Mouse (Mus musculus) T-helper 17 cell (primary cell): ENCODE data around the gene 1600002K03Rik.

Source experiments
- in situ Hi-C, 2 experiments: fragments of 300-600 bp; cut with MboI, MseI; formaldehyde crosslinking; loops; 1 replicate in 1 of 2; 2 replicates in 1 of 2; pipeline ENCODE4 v1.15.1; 2025; ENCODE audit warnings: high pct_unique_total_duplicates in 2 of 2

1600002K03Rik gene

DNA sequence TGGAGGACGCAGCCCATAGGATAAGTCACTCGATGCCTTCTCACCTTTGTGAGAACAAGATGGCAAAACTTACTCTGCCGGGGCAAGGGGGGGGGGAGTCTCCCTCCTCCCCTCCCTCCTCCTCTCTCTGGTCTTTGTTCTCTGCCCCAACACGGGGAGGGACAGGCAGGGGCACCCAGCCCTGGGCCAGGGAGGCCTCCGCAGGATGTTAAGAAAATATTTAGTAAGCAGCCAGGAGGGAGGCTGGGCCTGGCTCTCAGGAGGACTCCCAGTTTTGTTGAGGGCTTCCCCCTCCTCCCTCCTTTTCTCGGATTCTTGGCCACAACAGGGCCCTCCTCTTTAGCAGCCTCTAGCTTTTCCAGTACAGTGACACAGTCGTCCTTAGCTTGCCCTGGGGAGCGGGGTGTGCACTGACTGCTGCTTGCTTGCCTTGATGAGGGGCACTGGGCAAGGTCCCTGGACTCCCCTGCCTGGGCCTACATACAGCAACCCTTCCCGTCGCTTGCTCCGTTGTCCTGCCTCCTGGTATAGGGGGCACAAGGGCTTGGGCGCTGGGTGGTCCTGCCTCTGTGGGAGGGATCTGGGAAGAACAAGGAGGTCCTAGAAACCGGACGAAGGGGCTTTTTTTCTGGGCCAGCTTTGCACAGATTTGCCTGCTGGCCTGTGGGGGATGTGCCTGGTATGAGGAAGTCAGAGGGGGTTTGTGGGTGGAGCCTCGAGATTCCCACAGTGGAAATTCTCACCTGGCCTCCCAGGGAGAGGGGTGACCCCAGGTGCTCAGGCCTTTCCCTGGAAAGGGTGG, 20.5 kb upstream of the 1600002K03Rik start:
- in situ Hi-C loops: loop anchor here in 1 of 2 experiments (10.0 kb wide), 1 partner anchor 993 kb away; no protein-coding TSS in a partner anchor

DNA sequence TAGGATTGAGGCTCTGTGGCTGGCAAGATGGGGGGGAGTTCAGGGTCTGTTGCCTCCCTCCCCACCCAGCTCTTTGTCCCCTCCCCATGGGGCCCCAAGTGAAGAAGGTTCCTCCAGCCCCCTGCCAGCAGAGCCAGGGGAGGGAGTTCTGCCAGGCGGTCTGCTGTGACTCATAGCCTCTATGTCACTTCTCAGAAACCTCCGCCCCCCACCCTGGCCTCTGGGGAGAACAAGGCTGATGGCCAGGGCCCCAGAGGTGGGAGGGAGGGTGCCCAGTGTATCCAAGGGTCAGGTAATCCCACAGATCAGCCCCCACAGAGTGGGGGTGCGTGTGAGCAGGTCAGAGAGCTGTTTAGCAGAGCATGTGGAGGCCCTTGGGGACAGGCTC, 19.9 kb upstream of the 1600002K03Rik start:
- in situ Hi-C loops: loop anchor here in 1 of 2 experiments (10.0 kb wide), 1 partner anchor 992 kb away; no protein-coding TSS in a partner anchor

- in situ Hi-C loops: loop anchor here in 1 of 2 experiments (10.0 kb wide), 1 partner anchor 991 kb away; no protein-coding TSS in a partner anchor
Observed at GRCm38 (mm10) chr10:80153713-80154112, 19.0 kb upstream of the 1600002K03Rik start.

DNA sequence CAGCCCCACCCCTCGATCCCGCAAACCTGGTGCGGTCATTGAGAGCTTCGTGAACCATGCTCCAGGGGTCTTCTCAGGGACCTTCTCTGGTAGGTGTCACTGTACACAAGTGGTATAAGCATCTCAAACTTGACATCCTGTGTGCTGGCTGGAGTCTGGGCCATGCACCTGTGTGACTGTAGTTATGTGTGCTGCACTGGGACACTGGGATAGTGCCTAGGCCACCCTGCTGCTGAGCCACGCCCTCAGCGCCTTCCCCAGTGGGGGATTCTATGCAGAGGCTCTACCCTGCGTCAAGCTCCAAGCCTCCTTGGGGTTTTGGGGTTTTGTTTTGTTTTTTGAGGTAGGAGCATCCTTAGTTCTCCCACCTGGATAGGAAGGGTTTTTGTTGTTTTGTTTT, 18.4 kb upstream of the 1600002K03Rik start:
- in situ Hi-C loops: loop anchor here in 1 of 2 experiments (10.0 kb wide), 1 partner anchor 990 kb away; no protein-coding TSS in a partner anchor

DNA sequence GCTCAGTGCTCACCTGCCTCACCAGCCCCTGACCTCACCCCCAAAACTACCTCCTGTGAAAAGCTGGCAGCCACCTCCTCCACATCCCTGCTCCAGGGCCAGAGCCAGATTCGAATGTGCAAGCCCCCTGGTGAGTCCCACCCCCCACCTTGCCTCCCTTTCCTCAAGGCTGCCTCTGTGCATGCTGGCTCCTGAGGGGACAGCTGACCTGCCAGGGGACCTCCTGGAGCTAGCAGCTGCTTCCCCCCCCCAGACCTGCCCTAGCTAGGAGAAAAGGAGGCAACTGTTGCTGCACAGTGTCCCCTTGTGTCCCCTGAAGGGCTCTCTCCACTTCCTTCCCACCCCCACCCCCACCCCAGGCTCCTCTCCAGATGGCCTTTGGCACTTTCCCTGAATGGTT, 17.5 kb upstream of the 1600002K03Rik start:
- in situ Hi-C loops: loop anchor here in 1 of 2 experiments (10.0 kb wide), 1 partner anchor 990 kb away; no protein-coding TSS in a partner anchor

GRCm38 (mm10) chr10:80156002-80156751, 16.6 kb upstream of the 1600002K03Rik start:
- in situ Hi-C loops: loop anchor here in 1 of 2 experiments (10.0 kb wide), 1 partner anchor 989 kb away; no protein-coding TSS in a partner anchor

GRCm38 (mm10) chr10:80156752-80157053, 16.0 kb upstream of the 1600002K03Rik start:
- in situ Hi-C loops: loop anchor here in 1 of 2 experiments (10.0 kb wide), 1 partner anchor 988 kb away; no protein-coding TSS in a partner anchor

- in situ Hi-C loops: loop anchor here in 1 of 2 experiments (10.0 kb wide), 1 partner anchor 987 kb away; no protein-coding TSS in a partner anchor
Observed at GRCm38 (mm10) chr10:80157141-80157929, 15.4 kb upstream of the 1600002K03Rik start.

DNA sequence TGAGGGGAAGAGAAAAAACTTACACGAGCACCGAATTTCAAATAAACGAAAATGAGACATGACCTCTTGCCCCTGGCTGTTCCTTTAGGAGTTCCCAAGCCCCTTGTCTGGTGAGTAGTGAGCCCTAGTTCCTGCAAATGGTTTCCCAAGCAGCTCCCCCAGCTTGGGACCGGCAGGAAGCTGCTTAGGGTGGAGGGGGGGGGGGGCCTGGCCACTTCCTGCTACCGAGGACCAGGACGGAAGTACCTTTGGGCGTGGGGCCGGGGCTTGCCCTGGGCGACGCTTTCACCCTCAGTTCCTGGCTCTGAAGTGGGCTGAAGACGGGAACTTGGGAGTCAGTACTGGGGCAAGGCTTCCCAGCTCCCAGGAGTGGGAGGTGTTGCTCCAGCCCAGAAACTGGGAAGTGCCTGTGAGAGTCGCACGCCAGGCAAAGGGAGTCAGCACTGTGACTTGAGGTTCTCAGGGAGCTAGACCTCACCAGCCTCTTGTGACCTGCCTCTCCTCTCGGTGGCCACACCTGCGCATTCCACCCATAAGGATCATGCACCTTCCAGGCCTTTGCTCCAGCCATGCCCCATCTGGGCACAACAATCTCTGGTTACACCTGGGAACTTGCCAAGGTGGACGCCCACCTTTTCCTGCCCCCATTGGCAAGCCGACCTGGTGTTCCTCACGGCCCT, 14.3 kb upstream of the 1600002K03Rik start:
- in situ Hi-C loops: loop anchor here in 1 of 2 experiments (10.0 kb wide), 1 partner anchor 986 kb away; no protein-coding TSS in a partner anchor

DNA sequence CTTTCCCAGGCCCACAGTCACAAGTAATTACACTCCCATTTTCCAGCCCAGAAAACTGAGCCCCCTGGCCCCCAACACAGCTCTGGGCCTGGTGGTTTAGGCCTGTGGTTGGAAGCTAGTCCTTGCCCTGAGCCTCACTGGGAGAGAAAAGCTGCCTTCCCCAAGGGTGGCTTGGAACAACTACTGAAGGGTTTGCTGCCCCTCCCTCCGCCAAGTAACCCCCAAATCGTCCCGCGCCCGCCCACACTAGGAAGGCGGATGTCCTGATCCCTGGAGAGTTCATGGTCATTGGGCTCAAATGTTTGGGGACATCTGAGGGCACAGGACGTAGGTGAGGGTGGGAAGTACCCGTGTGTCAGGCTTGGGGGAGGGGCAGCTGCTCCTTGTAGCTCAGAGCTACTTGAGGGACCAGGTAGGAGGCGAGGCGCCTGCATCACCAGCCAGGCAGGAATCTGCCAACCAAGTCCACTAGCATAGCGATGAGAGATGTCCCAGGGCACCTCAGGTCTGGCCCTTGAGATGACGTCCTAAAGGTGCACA, 13.7 kb upstream of the 1600002K03Rik start:
- in situ Hi-C loops: loop anchor here in 1 of 2 experiments (10.0 kb wide), 1 partner anchor 986 kb away; no protein-coding TSS in a partner anchor

GRCm38 (mm10) chr10:80159561-80160454, 12.9 kb upstream of the 1600002K03Rik start:
- in situ Hi-C loops: loop anchor here in 1 of 2 experiments (10.0 kb wide), 1 partner anchor 985 kb away; no protein-coding TSS in a partner anchor

GRCm38 (mm10) chr10:80160455-80161371, 12.0 kb upstream of the 1600002K03Rik start:
- in situ Hi-C loops: no loop called here

DNA sequence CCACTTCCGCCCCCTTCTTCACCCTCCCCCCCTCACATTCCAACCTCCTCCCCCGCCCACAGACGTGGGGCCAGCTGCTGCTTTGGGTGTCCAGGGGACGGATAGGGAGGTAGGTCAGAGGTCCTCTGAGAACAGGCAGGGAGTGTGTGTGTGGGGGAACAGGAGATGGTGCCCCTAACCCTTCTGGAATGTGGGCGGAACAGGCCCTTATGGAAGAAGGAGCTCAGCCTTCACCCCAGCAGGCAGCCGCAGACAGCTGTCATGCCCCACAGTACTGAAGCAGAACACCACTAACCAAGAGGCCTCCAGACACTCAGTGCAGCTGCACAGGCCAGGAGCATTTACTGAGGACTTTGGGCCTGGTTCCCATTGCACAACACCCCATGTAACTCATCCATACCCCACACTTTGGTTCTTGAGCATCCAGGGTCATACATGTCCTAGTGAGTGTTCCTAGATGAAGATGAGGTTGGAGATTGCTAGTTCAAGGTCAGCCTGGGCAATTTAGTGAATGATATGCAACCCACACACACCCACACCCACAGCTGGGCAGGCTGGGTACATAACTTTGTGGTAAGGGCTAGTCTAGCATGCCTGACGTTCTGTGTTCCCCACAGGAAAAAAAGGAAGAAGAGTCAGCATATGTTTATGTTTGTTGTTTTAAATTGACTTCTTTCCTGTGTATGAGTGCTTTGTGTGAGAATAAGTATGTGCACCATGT, 11.1 kb upstream of the 1600002K03Rik start:
- in situ Hi-C loops: no loop called here

DNA sequence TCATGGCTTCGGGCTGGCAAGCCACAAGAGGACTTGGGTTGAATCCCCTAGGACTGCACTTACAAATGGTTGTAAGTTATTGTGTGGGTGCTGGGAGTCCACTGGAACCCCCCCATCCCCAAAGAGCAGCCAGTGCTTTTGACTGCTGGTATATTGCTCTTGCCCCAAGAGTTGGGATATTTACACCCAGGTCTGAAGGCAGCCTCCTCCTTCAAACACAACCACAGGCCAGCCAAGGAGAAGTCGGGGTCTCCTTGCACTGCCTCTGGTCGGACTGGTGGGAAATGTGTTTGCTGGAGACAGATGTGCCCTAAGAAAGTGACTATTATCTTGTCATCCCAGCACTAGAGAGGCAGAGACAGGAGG, 10.5 kb upstream of the 1600002K03Rik start:
- in situ Hi-C loops: no loop called here

- in situ Hi-C loops: no loop called here
Observed at GRCm38 (mm10) chr10:80162716-80163299, 9.9 kb upstream of the 1600002K03Rik start.

GRCm38 (mm10) chr10:80163721-80164120, 9.0 kb upstream of the 1600002K03Rik start:
- in situ Hi-C loops: no loop called here
